Mouse (Mus musculus) spleen, adult 12 weeks (tissue): ENCODE measurements around the gene 4930467E23Rik.
"Not testable (repeated sequence)": the region's sequence is repeated elsewhere in the genome, so short reads cannot be mapped to it uniquely, and the experiment has no call there.

Experiments
- DNase-seq: peaks from one replicate; pipeline ENCODE4 v3.0.0; 2022; ENCODE audit warnings: low spot score

The 4930467E23Rik gene

DNA sequence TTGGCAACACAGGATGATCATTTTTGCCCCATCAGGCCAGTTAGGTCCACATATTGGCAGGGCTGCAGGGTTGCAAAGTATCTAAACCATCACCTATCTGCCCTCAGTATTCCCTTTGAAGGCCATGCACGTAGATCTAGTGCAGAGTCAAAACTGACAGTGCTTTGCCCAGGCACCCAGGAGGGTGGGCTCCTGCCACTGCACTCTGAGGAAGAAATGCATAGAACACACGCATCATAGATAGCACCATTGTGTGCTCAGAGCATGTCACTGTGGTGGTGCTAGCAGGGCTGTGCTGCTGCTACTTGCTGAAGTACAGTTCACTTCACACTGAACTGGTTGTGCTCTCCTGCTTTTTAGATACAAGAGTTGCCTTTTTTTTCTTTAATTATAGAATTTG lies at the start of gene 4930467E23Rik:
4930467E23Rik (plus strand) TSS at position 301 of the 400 bp plus-strand sequence.
- not testable (repeated sequence) for DNase-seq

DNA sequence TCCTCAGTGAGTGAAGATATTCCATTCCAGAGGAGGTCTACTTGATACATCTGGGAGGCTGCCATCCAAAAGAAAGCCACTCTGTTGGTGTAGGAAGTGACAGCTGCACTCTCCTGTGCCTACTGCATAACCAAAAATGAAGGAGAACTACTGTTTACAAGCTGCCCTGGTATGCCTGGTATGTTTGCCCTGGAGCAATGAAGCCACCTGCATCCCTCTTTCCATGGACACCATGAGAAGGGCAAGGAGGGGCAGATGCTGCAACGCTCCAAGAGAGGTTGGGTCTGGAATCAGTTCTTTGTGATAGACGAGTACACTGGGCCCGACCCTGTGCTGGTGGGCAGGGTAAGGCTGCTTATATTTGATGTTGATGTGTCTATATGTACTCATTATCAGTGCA lies 47.1 kb upstream of the 4930467E23Rik start:
- DNase-seq: not testable (repeated sequence)

DNA sequence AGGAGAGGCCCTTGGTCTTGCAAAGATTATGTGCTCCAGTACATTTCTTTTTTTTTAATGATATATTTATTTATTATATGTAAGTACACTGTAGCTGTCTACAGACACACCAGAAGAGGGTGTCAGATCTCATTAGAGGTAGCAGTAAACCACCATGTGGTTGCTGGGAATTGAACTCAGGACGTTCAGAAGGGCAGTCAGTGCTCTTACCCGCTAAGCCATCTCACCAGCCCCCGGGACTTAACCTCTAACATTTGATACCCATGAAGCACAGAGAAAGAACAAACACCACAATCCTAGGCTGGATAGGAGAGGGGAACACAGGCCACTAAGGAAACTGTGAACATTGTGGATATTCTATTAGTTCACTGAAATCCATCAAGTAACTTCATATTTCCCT lies 43.9 kb upstream of the 4930467E23Rik start:
- not testable (repeated sequence) for DNase-seq

DNA sequence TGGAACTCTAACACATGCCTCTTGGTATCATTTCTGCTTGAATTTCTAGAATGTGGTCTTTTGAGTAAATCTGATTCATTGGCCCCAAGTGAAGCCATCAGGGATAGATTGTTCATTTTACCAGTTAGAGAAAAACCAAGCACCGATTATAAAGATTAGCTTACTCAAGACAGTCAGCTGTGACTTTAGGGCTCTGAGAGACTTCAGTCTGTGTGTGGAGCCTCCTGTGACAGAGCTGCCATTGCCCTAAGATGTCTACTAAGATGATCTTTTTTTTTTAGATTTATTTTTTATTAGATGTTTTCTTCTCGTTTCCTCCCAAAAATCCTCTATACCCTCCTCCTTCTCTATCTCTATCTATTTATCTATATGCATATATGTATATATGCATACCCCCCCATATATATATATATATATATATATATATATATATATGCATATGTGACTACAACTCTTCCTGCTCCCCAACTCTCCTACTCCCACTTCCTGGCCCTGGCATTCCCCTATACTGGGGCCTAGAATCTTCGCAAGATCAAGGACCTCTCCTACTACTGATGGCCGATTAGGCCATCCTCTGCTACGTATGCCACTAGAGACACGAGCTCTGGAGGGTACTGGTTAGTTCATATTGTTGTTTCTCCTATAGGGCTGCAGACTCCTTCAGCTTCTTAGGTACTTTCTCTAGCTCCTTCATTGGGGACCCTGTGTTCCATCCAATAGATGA lies 40.4 kb upstream of the 4930467E23Rik start:
- not testable (repeated sequence) for DNase-seq

- not testable (repeated sequence) for DNase-seq
These were observed 39.6 kb upstream of the 4930467E23Rik start for GRCm38 (mm10) chr8:19689745-19690144.

- not testable (repeated sequence) for DNase-seq
These were observed 38.0 kb upstream of the 4930467E23Rik start for GRCm38 (mm10) chr8:19691421-19691820.

GRCm38 (mm10) chr8:19697497-19698077 lies 31.8 kb upstream of the 4930467E23Rik start:
- not testable (repeated sequence) for DNase-seq

GRCm38 (mm10) chr8:19698123-19698522 lies 31.3 kb upstream of the 4930467E23Rik start:
- DNase-seq: not testable (repeated sequence)

GRCm38 (mm10) chr8:19698722-19699121 lies 30.7 kb upstream of the 4930467E23Rik start:
- not testable (repeated sequence) for DNase-seq

- not testable (repeated sequence) for DNase-seq
These were observed 28.1 kb upstream of the 4930467E23Rik start for GRCm38 (mm10) chr8:19701326-19701725.

DNA sequence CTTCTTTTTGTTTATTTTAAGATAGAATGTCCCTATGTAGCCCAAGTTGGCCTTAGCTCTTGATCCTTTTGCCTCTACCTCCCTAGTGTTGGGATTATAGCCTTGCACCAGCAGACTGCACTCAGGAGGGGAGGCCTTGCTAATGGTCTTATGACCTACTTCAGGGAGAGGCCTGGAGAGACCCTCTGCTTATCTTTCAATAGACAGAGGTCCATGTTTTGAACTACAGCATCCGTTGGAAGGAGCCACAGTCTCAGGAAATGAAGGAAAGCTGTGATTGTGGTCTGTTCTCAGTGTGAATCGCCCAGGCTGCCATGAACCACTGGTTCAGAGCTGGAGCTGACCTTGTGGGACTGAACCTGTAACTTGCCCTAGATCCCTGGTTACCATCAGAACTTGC lies 27.1 kb upstream of the 4930467E23Rik start:
- not testable (repeated sequence) for DNase-seq

GRCm38 (mm10) chr8:19702972-19703709 lies 26.2 kb upstream of the 4930467E23Rik start:
- peak; percentile 42 for DNase-seq

DNA sequence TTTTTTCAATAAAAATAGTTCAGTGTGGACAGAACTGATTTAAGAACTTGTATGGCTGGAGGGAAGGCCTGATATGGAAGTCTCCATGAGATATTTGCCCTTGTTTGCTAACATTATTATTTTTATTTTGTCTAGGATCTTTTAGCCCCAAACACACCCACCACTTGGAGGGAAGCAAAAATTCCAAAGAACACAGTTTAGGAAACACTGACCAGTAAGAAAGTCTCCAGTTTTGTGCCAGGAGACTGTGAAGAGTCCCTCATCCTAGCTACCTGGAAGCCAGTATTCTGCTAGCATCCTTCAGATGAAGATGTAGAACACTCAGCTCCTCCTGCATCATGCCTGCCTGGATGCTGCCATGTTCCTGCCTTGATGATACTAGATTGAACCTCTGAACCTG lies 25.5 kb upstream of the 4930467E23Rik start:
- not testable (repeated sequence) for DNase-seq

GRCm38 (mm10) chr8:19704441-19705215 lies 24.7 kb upstream of the 4930467E23Rik start:
- not testable (repeated sequence) for DNase-seq

- DNase-seq: not testable (repeated sequence)
These were observed 24.2 kb upstream of the 4930467E23Rik start for GRCm38 (mm10) chr8:19705216-19705600.

DNA sequence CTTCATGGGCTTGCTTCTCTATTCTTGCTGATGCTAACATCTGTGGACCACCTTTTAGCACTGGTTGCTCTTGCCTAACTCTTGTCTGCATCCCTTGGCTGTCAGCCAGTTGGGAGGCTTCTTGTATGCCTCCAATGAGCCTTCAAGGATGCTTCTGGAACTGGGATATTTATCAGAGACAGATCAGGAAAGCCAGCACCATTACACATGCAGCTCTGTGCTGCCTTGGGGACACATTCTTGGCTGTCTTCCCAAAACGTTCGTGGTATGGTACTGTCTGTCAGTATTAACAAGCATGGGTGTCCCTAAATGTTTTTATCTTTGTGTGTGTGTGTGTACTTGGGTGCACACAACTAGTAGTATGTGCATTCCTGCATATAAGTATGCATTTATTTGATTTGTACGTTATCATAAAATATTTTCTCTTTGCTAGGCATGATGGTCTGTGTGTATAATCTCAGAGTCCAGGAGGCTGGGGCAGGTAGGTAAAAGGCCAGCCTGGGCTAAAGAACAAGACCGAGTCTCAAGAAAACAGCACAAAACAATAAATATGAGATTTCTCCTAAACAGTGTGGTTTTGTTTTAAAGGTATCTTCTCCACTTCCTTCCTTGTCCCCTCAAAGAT lies 23.2 kb upstream of the 4930467E23Rik start:
- DNase-seq: not testable (repeated sequence)

DNA sequence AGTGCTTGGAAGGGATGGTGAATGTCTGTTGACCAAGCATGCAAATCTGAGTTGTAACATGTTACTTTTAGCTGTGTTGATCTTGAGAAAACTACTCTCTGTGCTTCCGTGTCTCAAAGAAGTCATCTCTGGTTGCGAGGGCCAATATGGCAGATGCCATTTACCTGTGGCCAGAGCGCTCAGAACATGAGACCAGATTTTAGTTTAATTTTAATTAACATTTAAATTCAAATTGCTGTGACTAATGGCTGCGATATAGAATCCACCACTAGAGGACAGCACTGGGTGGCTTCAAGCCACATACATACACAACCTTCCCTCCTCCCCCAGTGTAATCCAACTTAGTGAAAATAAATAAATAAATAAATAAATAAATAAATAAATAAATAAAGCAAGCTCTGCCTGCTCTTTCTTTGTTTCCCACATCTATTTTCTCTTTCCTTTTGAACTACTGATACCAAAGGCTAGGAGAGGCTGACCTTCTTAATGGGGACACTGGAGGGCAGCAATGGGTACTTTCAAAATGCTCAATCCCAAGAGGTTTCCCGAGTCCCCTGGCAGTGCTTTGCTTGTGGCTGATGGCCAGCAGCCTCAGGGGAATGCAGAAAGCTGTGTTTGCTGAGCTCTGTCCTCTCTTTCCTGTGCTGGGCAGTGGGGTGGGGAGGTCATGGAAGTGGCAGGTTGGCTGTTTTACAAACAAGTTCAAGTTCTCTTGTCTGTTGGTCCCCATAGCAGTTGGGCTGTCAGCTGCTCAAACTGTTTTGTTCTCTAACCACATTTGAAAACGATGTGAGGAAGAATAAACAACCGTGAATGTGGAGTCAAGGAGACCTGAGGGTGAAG lies 22.2 kb upstream of the 4930467E23Rik start:
- not testable (repeated sequence) for DNase-seq

GRCm38 (mm10) chr8:19707761-19708443 lies 21.5 kb upstream of the 4930467E23Rik start:
- not testable (repeated sequence) for DNase-seq

GRCm38 (mm10) chr8:19708976-19709375 lies 20.4 kb upstream of the 4930467E23Rik start:
- DNase-seq: not testable (repeated sequence)

DNA sequence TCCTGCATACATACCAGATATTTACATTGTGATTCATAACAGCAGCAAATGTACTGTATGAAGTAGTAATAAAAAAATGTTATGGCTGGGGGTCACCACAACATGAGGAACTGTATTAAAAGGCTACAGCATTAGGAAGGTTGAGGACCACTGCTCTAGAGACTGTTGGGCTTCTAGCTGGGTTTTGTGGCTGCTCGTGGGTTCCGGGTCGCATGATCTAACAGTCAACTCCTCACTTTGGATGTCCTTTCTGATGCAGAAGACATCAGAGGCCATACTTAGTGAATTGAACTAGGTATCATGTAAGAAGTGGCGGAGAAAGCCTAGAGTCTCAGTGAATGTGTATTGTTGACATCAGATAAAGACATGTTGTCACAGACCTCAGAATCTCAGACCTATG lies 19.9 kb upstream of the 4930467E23Rik start:
- not testable (repeated sequence) for DNase-seq
